Mouse (Mus musculus): ENCODE results near the gene Chtf18. TPM values are rescaled to one million over a fixed set of nuclear protein-coding genes. Genes with fewer than 3 reads are reported as not detected.

Chtf18 gene
- polyA plus RNA-seq, 1 experiment: 10.6 TPM

DNA sequence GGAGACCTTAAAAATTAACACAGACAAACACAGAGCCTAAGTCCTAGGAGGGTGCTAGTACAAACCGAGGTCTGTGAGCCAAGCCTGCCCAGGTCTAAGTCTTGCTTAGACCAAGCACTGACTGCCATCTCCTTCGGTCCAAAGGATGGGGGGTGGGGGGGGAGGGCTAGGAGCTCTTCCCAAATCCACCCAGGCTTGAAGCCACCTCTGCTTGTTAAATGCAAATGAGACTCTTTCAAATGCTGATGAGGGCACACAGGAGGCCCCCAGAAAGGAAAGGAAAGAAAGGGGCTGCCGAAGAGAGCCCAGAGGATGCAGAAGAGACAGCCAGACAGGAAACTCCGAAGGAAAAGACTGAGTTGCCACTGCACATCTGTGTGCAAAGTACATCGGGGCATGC is 47.4 kb downstream of the Chtf18 start:
- DNase-seq (ENCODE audit: low read depth in 1 of 2, low spot score in 2 of 2): no peak
- Histone ChIP-seq H3K27ac (ENCODE audit: insufficient read depth, low read length) (no peak overlapping the region), H3K4me3 (ENCODE audit: extremely low read depth, insufficient read depth, insufficient read length) (no peak overlapping the region), H3K4me1 (ENCODE audit: control insufficient read depth, insufficient read depth, insufficient read length) (no peaks in the 10 kb centered on the region; the same call in 1 of the 2 replicates), H3K27me3 (ENCODE audit: control insufficient read depth, insufficient read depth, low read length) (no peaks in the 10 kb centered on the region), H3K36me3 (ENCODE audit: control insufficient read depth, insufficient read depth, low read length) (no peaks in the 10 kb centered on the region)
- TF ChIP-seq CTCF (IDR thresholded peaks at IDR 0.05; ENCODE audit: extremely low read depth, insufficient read depth, insufficient read length, insufficient replicate concordance): no peak
- TF ChIP-seq POLR2A (IDR thresholded peaks at IDR 0.05; ENCODE audit: low read depth, low read length): no peak
- 11% methylated on average over 5 of the region's 5 CpGs for WGBS

DNA sequence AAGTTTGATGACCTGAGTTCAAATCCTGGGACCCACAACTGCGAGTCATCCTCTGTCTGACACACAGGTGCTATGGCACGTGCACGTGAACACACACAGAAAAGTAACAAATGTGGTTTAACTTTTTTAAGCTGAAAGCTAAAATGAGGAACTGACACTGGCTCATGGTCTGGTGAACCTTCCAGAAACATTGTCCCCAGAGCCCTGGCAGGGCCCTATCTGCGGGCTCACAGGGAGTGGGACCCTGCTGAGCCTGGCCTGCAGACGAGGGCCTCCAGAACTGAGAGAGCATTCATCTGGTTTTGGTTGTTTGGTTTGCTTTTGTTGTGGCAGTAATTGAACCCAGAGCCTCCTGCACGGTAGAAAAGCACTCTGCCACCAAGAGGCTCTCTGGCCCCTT is 49.2 kb downstream of the Chtf18 start:
- Histone ChIP-seq H3K27ac (ENCODE audit: insufficient read depth, low read length) (peak overlapping the region; percentile 33; the same call in 1 of the 2 replicates), H3K4me3 (ENCODE audit: extremely low read depth, insufficient read depth, insufficient read length) (no peak overlapping the region), H3K36me3 (ENCODE audit: control insufficient read depth, insufficient read depth, low read length) (no peaks in the 10 kb centered on the region), H3K4me1 (ENCODE audit: control insufficient read depth, insufficient read depth, insufficient read length) (no peaks in the 10 kb centered on the region; the same call in 1 of the 2 replicates), H3K27me3 (ENCODE audit: control insufficient read depth, insufficient read depth, low read length) (no peaks in the 10 kb centered on the region)
- peak; percentile 17 to 38 for DNase-seq (ENCODE audit: low read depth in 1 of 2, low spot score in 2 of 2)
- no peak for TF ChIP-seq POLR2A (IDR thresholded peaks at IDR 0.05; ENCODE audit: low read depth, low read length)
- TF ChIP-seq CTCF (IDR thresholded peaks at IDR 0.05; ENCODE audit: extremely low read depth, insufficient read depth, insufficient read length, insufficient replicate concordance): no peak
- 12% methylated on average over 6 of the region's 6 CpGs for WGBS

DNA sequence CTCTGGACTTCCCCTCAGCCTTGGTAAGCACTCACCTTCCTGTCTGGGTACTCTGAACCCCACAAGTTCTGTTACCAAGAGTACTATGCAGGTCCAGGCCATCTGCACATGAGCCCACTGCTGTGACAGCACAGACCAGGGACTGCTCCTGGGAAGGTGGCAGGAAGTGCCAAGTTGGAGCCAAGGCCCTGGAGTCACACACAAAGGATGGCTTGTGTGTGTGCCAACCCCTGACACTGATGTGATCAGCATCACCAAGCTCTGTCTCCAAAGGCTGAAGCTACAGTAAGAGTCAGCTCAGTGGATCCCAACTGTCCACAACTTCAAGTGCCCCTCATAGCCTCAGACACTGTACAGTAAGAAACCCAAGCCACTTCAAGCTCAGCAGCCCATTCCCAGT is 54.2 kb downstream of the Chtf18 start:
- no peaks in the 10 kb centered on the region for H3K4me1 ChIP-seq (ENCODE audit: control insufficient read depth, insufficient read depth, insufficient read length)
- TF ChIP-seq CTCF (IDR thresholded peaks at IDR 0.05; ENCODE audit: extremely low read depth, insufficient read depth, insufficient read length, insufficient replicate concordance) (no peak), POLR2A (IDR thresholded peaks at IDR 0.05; ENCODE audit: low read depth, low read length) (no peak)
- DNase-seq (ENCODE audit: low read depth in 1 of 2, low spot score in 2 of 2): no peak
- no peak overlapping the region for H3K4me3 ChIP-seq (ENCODE audit: extremely low read depth, insufficient read depth, insufficient read length)
- no peak overlapping the region for H3K27ac ChIP-seq (ENCODE audit: insufficient read depth, low read length)
- no peaks in the 10 kb centered on the region for H3K36me3 ChIP-seq (ENCODE audit: control insufficient read depth, insufficient read depth, low read length)
- no peaks in the 10 kb centered on the region for H3K27me3 ChIP-seq (ENCODE audit: control insufficient read depth, insufficient read depth, low read length)

Other genes starting within 250 kb of the Chtf18 start
- gene Sstr5, start 230.1 kb downstream of the Chtf18 start, polyA plus RNA-seq (2012; rRNA removed): not detected in 2 replicates
- gene Sox8, start 156.7 kb downstream of the Chtf18 start, polyA plus RNA-seq (2012; rRNA removed): 0.65 and 0.83 TPM in 2 replicates
- gene Lmf1, start 148.3 kb downstream of the Chtf18 start, polyA plus RNA-seq (2012; rRNA removed): 13.1 and 15.6 TPM in 2 replicates
- gene Gng13, start 10.2 kb downstream of the Chtf18 start, polyA plus RNA-seq (2012; rRNA removed): 0.16 TPM in 1 of 2 replicates, not detected in the other
- 25.9 and 37.9 TPM in 2 replicates for gene Rpusd1, start 251 bp upstream of the Chtf18 start, polyA plus RNA-seq (2012; rRNA removed)
- gene Mslnl, start 8.6 kb upstream of the Chtf18 start, polyA plus RNA-seq (2012; rRNA removed): 0.09 and 0.13 TPM in 2 replicates
- gene Msln, start 27.0 kb upstream of the Chtf18 start, polyA plus RNA-seq (2012; rRNA removed): 3.1 and 6.8 TPM in 2 replicates
- 18.6 and 20.7 TPM in 2 replicates for gene Narfl, start 46.4 kb upstream of the Chtf18 start, polyA plus RNA-seq (2012; rRNA removed)
- gene Haghl, start 58.3 kb upstream of the Chtf18 start, polyA plus RNA-seq (2012; rRNA removed): 37.9 and 49.4 TPM in 2 replicates
- 0.08 TPM in 1 of 2 replicates, not detected in the other for gene Ccdc78, start 59.2 kb upstream of the Chtf18 start, polyA plus RNA-seq (2012; rRNA removed)
- gene Fam173a, start 65.5 kb upstream of the Chtf18 start, polyA plus RNA-seq (2012; rRNA removed): 96.7 and 113 TPM in 2 replicates
- gene AC134908.4, start 68.2 kb upstream of the Chtf18 start, polyA plus RNA-seq (2012; rRNA removed): 1.1 TPM in 1 of 2 replicates, not detected in the other
- 37.6 and 61.5 TPM in 2 replicates for gene Metrn, start 69.7 kb upstream of the Chtf18 start, polyA plus RNA-seq (2012; rRNA removed)
- gene Fbxl16, start 81.7 kb upstream of the Chtf18 start, polyA plus RNA-seq (2012; rRNA removed): 1.2 and 1.4 TPM in 2 replicates
- 33.6 and 38.6 TPM in 2 replicates for gene Wdr24, start 96.2 kb upstream of the Chtf18 start, polyA plus RNA-seq (2012; rRNA removed)
- gene Jmjd8, start 101.4 kb upstream of the Chtf18 start, polyA plus RNA-seq (2012; rRNA removed): 30.9 and 31.3 TPM in 2 replicates
- gene Stub1, start 106.0 kb upstream of the Chtf18 start, polyA plus RNA-seq (2012; rRNA removed): 85.4 and 104 TPM in 2 replicates
- gene Rhbdl1, start 109.9 kb upstream of the Chtf18 start, polyA plus RNA-seq (2012; rRNA removed): 5.5 and 7.3 TPM in 2 replicates
- gene Gm20683, start 114.3 kb upstream of the Chtf18 start, polyA plus RNA-seq (2012; rRNA removed): 29.5 and 34.1 TPM in 2 replicates
- gene Rhot2, start 117.4 kb upstream of the Chtf18 start, polyA plus RNA-seq (2012; rRNA removed): 62.1 and 77.0 TPM in 2 replicates
- 34.5 and 45.0 TPM in 2 replicates for gene Wdr90, start 134.1 kb upstream of the Chtf18 start, polyA plus RNA-seq (2012; rRNA removed)
- 17.3 and 21.7 TPM in 2 replicates for gene Mcrip2, start 141.3 kb upstream of the Chtf18 start, polyA plus RNA-seq (2012; rRNA removed)
- 53.6 and 81.2 TPM in 2 replicates for gene Mettl26, start 147.7 kb upstream of the Chtf18 start, polyA plus RNA-seq (2012; rRNA removed)
- 0.74 and 0.99 TPM in 2 replicates for gene Wfikkn1, start 153.4 kb upstream of the Chtf18 start, polyA plus RNA-seq (2012; rRNA removed)
- gene Rab40c, start 192.3 kb upstream of the Chtf18 start, polyA plus RNA-seq (2012; rRNA removed): 26.8 and 31.6 TPM in 2 replicates
- gene Pigq, start 217.5 kb upstream of the Chtf18 start, polyA plus RNA-seq (2012; rRNA removed): 203 and 239 TPM in 2 replicates
- 4.3 and 4.7 TPM in 2 replicates for gene Nhlrc4, start 217.5 kb upstream of the Chtf18 start, polyA plus RNA-seq (2012; rRNA removed)
- gene A930017K11Rik, start 225.1 kb upstream of the Chtf18 start, polyA plus RNA-seq (2012; rRNA removed): not detected in 2 replicates

Measured in spleen, adult 2 months (tissue).